Mouse (Mus musculus): ENCODE data around the gene Bloc1s2.

DNA sequence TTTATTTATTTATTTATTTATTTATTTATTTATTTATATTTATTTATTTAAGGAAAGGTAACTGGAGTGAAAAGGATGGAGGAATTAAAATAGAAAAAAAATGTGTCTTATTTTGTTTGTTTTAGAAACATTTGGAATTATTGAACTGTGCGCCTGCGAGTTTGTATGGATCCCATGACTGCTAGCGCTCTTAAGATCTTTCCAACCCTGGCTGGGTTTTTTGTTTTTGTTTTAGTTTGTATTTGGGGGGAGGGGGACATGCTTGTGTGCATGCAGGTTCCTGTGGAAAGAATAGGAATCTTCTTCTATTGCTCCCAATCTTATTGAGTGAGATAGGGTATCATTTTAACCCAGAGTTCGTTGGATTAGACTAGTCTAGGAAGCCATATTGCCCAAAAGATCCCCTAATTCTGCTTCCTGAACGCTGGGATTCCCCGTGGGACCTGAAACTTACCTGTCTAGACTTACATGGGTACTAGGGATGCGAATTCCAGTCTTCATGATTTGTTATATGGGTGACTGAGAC lies 10.2 kb downstream of the Bloc1s2 start:
- no peak for TF ChIP-seq CTCF (IDR thresholded peaks at IDR 0.05; ENCODE audit: borderline replicate concordance, control insufficient read depth, extremely low read depth, insufficient read depth, low read length, poor library complexity)
- TF ChIP-seq POLR2A (IDR thresholded peaks at IDR 0.05; ENCODE audit: control insufficient read depth, extremely low read depth, insufficient read depth, low read length, poor library complexity): no peak
